Mouse (Mus musculus): ENCODE measurements around the gene Clcn3. TPM values are rescaled to one million over a fixed set of nuclear protein-coding genes. Genes with fewer than 3 reads are reported as not detected.

Gene Clcn3
- polyA plus RNA-seq, 1 experiment from 2014 or later = 19.6 TPM

DNA sequence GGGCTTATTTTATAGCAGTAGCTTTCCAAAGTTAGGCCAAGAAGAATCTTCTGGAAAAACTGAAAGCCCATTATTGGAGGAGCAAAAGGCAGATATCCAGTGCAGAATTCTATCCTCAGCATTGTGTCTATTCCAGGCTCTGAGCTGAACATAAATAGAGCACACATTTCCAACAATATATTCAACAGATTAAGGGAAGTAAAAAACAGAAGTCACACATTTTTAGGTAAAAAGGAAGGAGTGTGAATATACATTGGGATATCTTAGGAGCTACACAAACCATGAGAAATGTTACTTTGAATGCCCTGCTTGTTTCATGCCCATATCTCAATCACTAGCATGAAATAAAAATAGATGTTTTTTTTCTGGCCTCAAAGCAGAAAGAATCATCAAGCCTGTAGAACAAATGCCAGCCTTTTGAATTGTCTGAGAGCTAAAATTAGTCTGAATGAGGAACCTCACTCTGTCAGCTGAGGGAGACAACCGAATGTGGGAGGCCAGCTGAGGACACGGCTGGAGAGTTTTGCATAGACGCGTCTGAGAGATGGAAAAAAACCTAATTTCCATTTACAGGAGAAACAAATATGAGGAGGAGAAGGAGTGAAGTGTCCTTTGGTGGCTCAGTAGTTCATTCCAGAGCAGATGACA, 115.5 kb downstream of the Clcn3 start:
- no peak overlapping the region for H3K27ac ChIP-seq (replicated peaks)
- no peaks in the 10 kb centered on the region for H3K9me3 ChIP-seq
- H3K4me1 ChIP-seq = peaks cover 12% of the 10 kb centered on the region
- no peaks in the 10 kb centered on the region for H3K27me3 ChIP-seq (replicated peaks)
- H3K36me3 ChIP-seq = no peaks in the 10 kb centered on the region
- ATAC-seq (ENCODE audit: extremely low read depth, insufficient number of reproducible peaks, low FRiP score, low TSS enrichment) = no peak
- 35% methylated on average over 4 of the region's 4 CpGs for WGBS
- H3K9ac ChIP-seq = no peak overlapping the region
- no peak overlapping the region for H3K4me3 ChIP-seq
- no peak overlapping the region for H3K4me2 ChIP-seq

GRCm38 (mm10) chr8:60865504-60866114, 117.5 kb downstream of the Clcn3 start:
- no peak overlapping the region for H3K9ac ChIP-seq

DNA sequence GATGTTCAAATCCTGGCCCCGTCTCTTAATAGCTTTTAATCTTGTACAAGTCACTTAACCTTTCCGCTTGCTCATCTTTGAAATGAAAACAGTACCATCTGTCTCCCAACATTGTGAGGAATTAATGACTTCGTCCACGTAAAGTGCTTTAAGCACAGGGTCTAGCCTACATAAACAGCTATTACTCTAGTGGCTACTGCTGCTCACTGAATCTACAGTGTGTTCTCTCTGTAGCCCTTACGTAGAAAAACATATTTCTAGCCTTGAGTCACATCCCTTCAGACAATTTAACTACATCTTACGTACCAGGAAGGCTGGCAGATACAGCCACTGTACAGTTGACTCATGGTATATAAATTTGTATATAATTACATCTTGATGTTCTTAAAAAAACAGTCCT, 118.2 kb downstream of the Clcn3 start:
- Histone ChIP-seq H3K4me3 (no peak overlapping the region), H3K9me3 (no peaks in the 10 kb centered on the region), H3K27me3 (replicated peaks) (no peaks in the 10 kb centered on the region), H3K9ac (no peak overlapping the region), H3K4me2 (no peak overlapping the region), H3K36me3 (no peaks in the 10 kb centered on the region), H3K27ac (replicated peaks) (no peak overlapping the region), H3K4me1 (peaks cover 13% of the 10 kb centered on the region)
- 83% methylated on average over 6 of the region's 6 CpGs for WGBS
- no peak for ATAC-seq (ENCODE audit: extremely low read depth, insufficient number of reproducible peaks, low FRiP score, low TSS enrichment)

More at GRCm38 (mm10) chr8:60865504-60866114, 117.5 kb downstream of the Clcn3 start:
- H3K4me2 ChIP-seq = no peak overlapping the region
- no peak overlapping the region for H3K4me3 ChIP-seq
- no peak overlapping the region for H3K27ac ChIP-seq (replicated peaks)
- WGBS = 31% methylated on average over 3 of the region's 3 CpGs
- H3K27me3 ChIP-seq (replicated peaks) = no peaks in the 10 kb centered on the region
- H3K36me3 ChIP-seq = no peaks in the 10 kb centered on the region
- no peak for ATAC-seq (ENCODE audit: extremely low read depth, insufficient number of reproducible peaks, low FRiP score, low TSS enrichment)
- H3K9me3 ChIP-seq = no peaks in the 10 kb centered on the region
- peaks cover 12% of the 10 kb centered on the region for H3K4me1 ChIP-seq

- Histone ChIP-seq H3K27me3 (replicated peaks) (no peaks in the 10 kb centered on the region), H3K4me1 (peaks cover 6% of the 10 kb centered on the region), H3K9me3 (no peaks in the 10 kb centered on the region), H3K27ac (replicated peaks) (no peak overlapping the region), H3K36me3 (no peaks in the 10 kb centered on the region), H3K4me2 (no peak overlapping the region), H3K4me3 (no peak overlapping the region), H3K9ac (no peak overlapping the region)
- ATAC-seq (ENCODE audit: extremely low read depth, insufficient number of reproducible peaks, low FRiP score, low TSS enrichment) = no peak
- 83% methylated on average over 6 of the region's 6 CpGs for WGBS
Measured at GRCm38 (mm10) chr8:60861783-60862182, 121.3 kb downstream of the Clcn3 start.

DNA sequence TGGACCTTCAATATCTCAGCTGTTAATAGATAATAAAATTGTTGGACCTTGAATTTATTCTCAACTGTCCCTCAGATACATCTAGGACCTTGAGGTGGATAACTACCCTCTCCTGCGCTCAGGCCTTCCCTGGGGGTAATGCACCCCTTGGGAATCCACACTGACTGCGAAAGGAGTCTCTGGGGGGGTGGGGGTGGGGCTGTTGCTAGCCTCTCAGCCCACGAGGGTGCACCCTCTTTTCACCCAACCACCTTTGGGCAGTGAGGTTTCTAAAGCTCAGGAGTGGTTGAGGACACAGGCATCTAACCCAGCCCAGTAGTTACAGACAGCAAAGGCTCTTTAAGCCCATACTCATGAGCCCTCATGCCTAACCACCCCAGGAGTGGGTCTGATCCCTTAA, 122.4 kb downstream of the Clcn3 start:
- 69% methylated on average over 3 of the region's 3 CpGs for WGBS
- Histone ChIP-seq H3K4me2 (no peak overlapping the region), H3K36me3 (no peaks in the 10 kb centered on the region), H3K4me3 (no peak overlapping the region), H3K27ac (replicated peaks) (peak overlapping the region; percentile 63; the same call in 1 of the 2 replicates), H3K9ac (no peak overlapping the region), H3K27me3 (replicated peaks) (no peaks in the 10 kb centered on the region), H3K9me3 (no peaks in the 10 kb centered on the region), H3K4me1 (peaks cover 6% of the 10 kb centered on the region)
- ATAC-seq (ENCODE audit: extremely low read depth, insufficient number of reproducible peaks, low FRiP score, low TSS enrichment) = no peak

Other genes with a start within 250 kb of the Clcn3 start
- 64.2 and 65.0 TPM in 2 replicates for gene Hpf1, start 92.9 kb downstream of the Clcn3 start, polyA plus RNA-seq (2015; fragmentation: Nextera tagmentation; extraction: Ambion mirVana)
- 10.6 and 11.6 TPM in 2 replicates for gene Nek1, start 9.9 kb upstream of the Clcn3 start, polyA plus RNA-seq (2015; fragmentation: Nextera tagmentation; extraction: Ambion mirVana)
- gene Sh3rf1, start 240.6 kb upstream of the Clcn3 start, polyA plus RNA-seq (2015; fragmentation: Nextera tagmentation; extraction: Ambion mirVana) = 4.8 and 5.3 TPM in 2 replicates